Mouse (Mus musculus) forebrain, postnatal 0 days (tissue): Measurements from ENCODE around the gene Iqcd. TPM values are rescaled to one million over a fixed set of nuclear protein-coding genes. Genes with fewer than 3 reads are reported as not detected.

Experiments
- ATAC-seq: fragments of 200-750 bp; cut with Nextera tagmentation; 2 replicates; pipeline ENCODE4 v1.8.0; 2017; ENCODE audit warnings: mild to moderate bottlenecking, moderate library complexity
- DNase-seq: peaks from one replicate; pipeline ENCODE4 v3.0.0-alpha.2; 2015
- H3K27ac ChIP-seq: fragments of 300-500 bp; sonication (generic); 2 replicates; pipeline ENCODE4 v1.5.1; 2014; ENCODE audit warnings: low read depth, mild to moderate bottlenecking, antibody characterized with exemption, low read length, moderate library complexity, mixed read lengths
- H3K27me3 ChIP-seq: fragments of 300-500 bp; sonication (generic); 2 replicates; pipeline ENCODE4 v1.6.1; 2014; ENCODE audit warnings: mild to moderate bottlenecking, low read length, mixed read lengths; ENCODE audit not compliant: insufficient read depth
- H3K36me3 ChIP-seq: fragments of 300-500 bp; sonication (generic); 2 replicates; pipeline ENCODE4 v1.6.1; 2014; ENCODE audit warnings: mild to moderate bottlenecking, moderate library complexity; ENCODE audit not compliant: insufficient read depth
- H3K4me1 ChIP-seq: fragments of 300-500 bp; sonication (generic); 2 replicates; pipeline ENCODE4 v1.6.1; 2014; ENCODE audit warnings: antibody characterized with exemption; ENCODE audit not compliant: insufficient read depth
- H3K4me2 ChIP-seq: fragments of 300-500 bp; sonication (generic); 2 replicates; pipeline ENCODE4 v1.6.1; 2014; ENCODE audit warnings: low read depth, mild to moderate bottlenecking, moderate library complexity
- H3K4me3 ChIP-seq: fragments of 300-500 bp; sonication (generic); 2 replicates; pipeline ENCODE4 v1.5.1; 2014; ENCODE audit warnings: low read depth, low read length, mixed read lengths
- H3K9ac ChIP-seq: fragments of 300-500 bp; sonication (generic); 2 replicates; pipeline ENCODE4 v1.6.1; 2014; ENCODE audit warnings: mild to moderate bottlenecking
- H3K9me3 ChIP-seq: fragments of 300-500 bp; sonication (generic); 2 replicates; pipeline ENCODE4 v1.6.1; 2016; ENCODE audit warnings: low read length
- CTCF ChIP-seq: sonication (generic); IDR thresholded peaks from 2 replicates; pipeline ENCODE4 v1.5.1; 2016; ENCODE audit warnings: antibody characterized with exemption, control low read depth, low read depth
- WGBS: fragments of 180-500 bp; shearing (Covaris S2); extraction: QIAGEN DNeasy Blood & Tissue Kit; methylation state at CpG from one replicate; pipeline ENCODE4 v1.1.7; 2014; 5-methylcytosine and 5-hydroxymethylcytosine counted together
- polyA plus RNA-seq: library from polyadenylated mRNA; unstranded; fragments of >200 nt; fragmentation: Nextera tagmentation; extraction: Ambion mirVana; gene quantifications from 2 replicates; pipeline ENCODE4 v1.2.1, GENCODE M21; 2015
- total RNA-seq: library from RNA; depleted of rRNA; stranded (reverse); fragments of >200 nt; gene quantifications from 2 replicates; pipeline ENCODE4 v1.2.3, GENCODE M21; 2014

Iqcd gene
- total and polyA plus RNA-seq, 2 experiments from 2014 or later, result 1.8 to 2.0 TPM

DNA sequence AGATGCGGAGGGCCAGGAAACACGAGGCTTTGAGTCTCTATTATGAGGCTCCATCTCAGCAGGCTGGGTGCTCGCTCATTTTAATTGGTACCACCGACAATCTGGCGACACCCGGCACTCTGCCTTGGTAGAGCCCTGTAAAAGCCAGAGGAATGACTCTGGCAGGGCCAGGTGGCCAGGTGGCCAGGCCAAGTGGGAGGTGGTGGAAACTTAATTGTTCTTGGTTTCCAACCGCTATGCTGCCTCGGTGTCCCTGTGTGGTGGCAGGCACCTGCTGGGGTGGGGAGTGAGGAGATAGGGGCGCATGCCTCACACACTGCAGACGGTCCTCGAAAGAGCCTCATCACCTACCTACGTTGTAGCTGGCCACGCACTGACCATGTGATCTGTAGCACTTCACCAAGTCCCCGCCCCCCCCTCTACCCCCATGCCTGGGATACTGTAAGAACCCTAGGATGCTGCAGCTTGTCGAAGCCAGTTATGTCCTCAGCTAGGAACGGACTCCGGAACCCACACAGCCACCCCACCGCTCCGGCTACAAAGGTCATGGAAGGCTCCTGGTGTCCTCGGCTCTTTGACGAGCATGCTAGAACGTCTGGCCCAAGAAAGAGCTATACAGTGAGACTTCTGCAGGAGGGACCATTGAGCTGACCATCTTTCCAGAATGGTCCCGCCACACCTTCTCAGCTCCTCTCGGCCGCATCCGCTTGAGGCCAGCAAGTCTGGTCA, 8.8 kb upstream of the Iqcd start:
- ATAC-seq (peak; percentile 77), DNase-seq (no peak)
- Histone ChIP-seq H3K4me1 (no peaks in the 10 kb centered on the region), H3K27me3 (no peaks in the 10 kb centered on the region), H3K36me3 (peaks cover 20% of the 10 kb centered on the region; the same call in 1 of the 2 replicates), H3K9me3 (no peaks in the 10 kb centered on the region), H3K4me3 (no peak overlapping the region), H3K9ac (no peak overlapping the region), H3K27ac (peak overlapping the region; percentile 35; the same call in 1 of the 2 replicates), H3K4me2 (peak overlapping the region; percentile 5; the same call in 1 of the 2 replicates)
- WGBS, result 74% methylated on average over 26 of the region's 26 CpGs
- TF ChIP-seq CTCF, result no peak

GRCm38 (mm10) chr5:120582002-120582401, 6.8 kb upstream of the Iqcd start:
- ATAC-seq (no peak), DNase-seq (no peak)
- Histone ChIP-seq H3K36me3 (peaks cover 20% of the 10 kb centered on the region; the same call in 1 of the 2 replicates), H3K4me2 (no peak overlapping the region), H3K9me3 (no peaks in the 10 kb centered on the region), H3K4me3 (no peak overlapping the region), H3K9ac (no peak overlapping the region), H3K4me1 (peaks cover 5% of the 10 kb centered on the region; the same call in 1 of the 2 replicates), H3K27me3 (no peaks in the 10 kb centered on the region), H3K27ac (no peak overlapping the region)
- WGBS, result 87% methylated on average over 9 of the region's 9 CpGs
- TF ChIP-seq CTCF, result no peak

GRCm38 (mm10) chr5:120583511-120583910, 5.3 kb upstream of the Iqcd start:
- no peak for ATAC-seq
- 96% methylated on average over 4 of the region's 4 CpGs for WGBS
- H3K27ac ChIP-seq, result no peak overlapping the region
- no peaks in the 10 kb centered on the region for H3K9me3 ChIP-seq
- H3K9ac ChIP-seq, result no peak overlapping the region
- no peak overlapping the region for H3K4me2 ChIP-seq
- no peak for TF ChIP-seq CTCF
- no peak for DNase-seq
- H3K4me1 ChIP-seq, result peaks cover 12% of the 10 kb centered on the region; the same call in 1 of the 2 replicates
- H3K36me3 ChIP-seq, result peaks cover 20% of the 10 kb centered on the region; the same call in 1 of the 2 replicates
- no peak overlapping the region for H3K4me3 ChIP-seq
- H3K27me3 ChIP-seq, result no peaks in the 10 kb centered on the region

DNA sequence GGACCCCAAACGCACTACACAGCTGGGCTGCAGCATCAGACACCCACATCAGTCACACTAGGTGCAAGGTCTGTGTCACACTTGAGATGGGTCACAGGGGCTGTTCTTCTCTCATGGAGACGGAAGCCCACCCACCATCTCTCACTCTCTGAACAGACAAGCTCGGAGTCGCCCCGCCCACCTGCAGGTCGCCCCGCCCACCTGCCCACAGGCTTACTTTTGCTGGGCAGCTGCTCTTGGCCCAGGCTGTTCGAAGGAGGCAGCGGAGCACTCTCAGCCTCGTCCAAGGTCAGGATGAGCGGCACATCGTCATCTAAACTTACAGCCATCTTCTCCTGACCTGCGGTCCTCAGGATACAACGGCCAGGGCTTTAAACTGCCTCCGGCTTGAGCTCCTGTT, 3.8 kb upstream of the Iqcd start:
- 42% methylated on average over 15 of the region's 15 CpGs for WGBS
- Histone ChIP-seq H3K4me2 (no peak overlapping the region), H3K27me3 (no peaks in the 10 kb centered on the region), H3K4me3 (no peak overlapping the region), H3K27ac (no peak overlapping the region), H3K4me1 (peaks cover 15% of the 10 kb centered on the region), H3K36me3 (peaks cover 20% of the 10 kb centered on the region; the same call in 1 of the 2 replicates), H3K9me3 (no peaks in the 10 kb centered on the region), H3K9ac (no peak overlapping the region)
- no peak for TF ChIP-seq CTCF
- no peak for DNase-seq
- no peak for ATAC-seq

GRCm38 (mm10) chr5:120586741-120587615, 1.8 kb upstream of the Iqcd start:
- no peak overlapping the region for H3K9ac ChIP-seq
- H3K27ac ChIP-seq, result peak overlapping the region; percentile 50

DNA sequence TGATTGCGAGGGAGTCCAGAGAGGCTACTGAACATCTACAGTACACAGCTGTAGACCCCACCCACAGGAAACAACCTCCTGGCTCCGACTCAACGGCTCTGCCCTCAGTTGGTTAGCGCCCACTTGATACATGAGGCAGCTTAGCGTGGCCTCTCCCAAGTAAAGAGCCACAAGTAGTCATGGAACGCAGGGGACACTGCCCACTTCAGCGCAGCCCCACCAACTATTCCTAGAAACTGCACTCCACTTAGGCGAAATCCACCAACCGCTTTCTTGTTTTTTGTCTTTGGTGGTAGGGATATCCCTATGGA, 1.2 kb upstream of the Iqcd start:
- Histone ChIP-seq H3K27me3 (no peaks in the 10 kb centered on the region), H3K4me1 (peaks cover 15% of the 10 kb centered on the region), H3K4me3 (peak overlapping the region; percentile 71), H3K27ac (no peak overlapping the region), H3K36me3 (peaks cover 12% of the 10 kb centered on the region; the same call in 1 of the 2 replicates), H3K9ac (peak overlapping the region; percentile 67; the same call in 1 of the 2 replicates), H3K9me3 (no peaks in the 10 kb centered on the region), H3K4me2 (peak overlapping the region; percentile 93)
- WGBS, result 25% methylated on average over 9 of the region's 9 CpGs
- no peak for DNase-seq
- TF ChIP-seq CTCF, result no peak
- no peak for ATAC-seq

More at GRCm38 (mm10) chr5:120586741-120587615, 1.8 kb upstream of the Iqcd start:
- no peak for ATAC-seq
- no peak for TF ChIP-seq CTCF
- Histone ChIP-seq H3K4me2 (peak overlapping the region; percentile 93), H3K27me3 (no peaks in the 10 kb centered on the region), H3K4me1 (peaks cover 15% of the 10 kb centered on the region), H3K9me3 (no peaks in the 10 kb centered on the region), H3K4me3 (peak overlapping the region; percentile 71), H3K36me3 (peaks cover 13% of the 10 kb centered on the region; the same call in 1 of the 2 replicates)
- peak; percentile 50 for DNase-seq
- 10% methylated on average over 17 of the region's 17 CpGs for WGBS
